Mouse (Mus musculus) left cerebral cortex, adult 2 months (tissue): ENCODE results near the gene Ifi27. TPM values are rescaled to one million over a fixed set of nuclear protein-coding genes. Genes with fewer than 3 reads are reported as not detected.
"Not testable (repeated sequence)": the region's sequence is repeated elsewhere in the genome, so short reads cannot be mapped to it uniquely, and the experiment has no call there.

ENCODE experiments used
- DNase-seq, 2 experiments: peaks; one replicate each; pipeline ENCODE4 v3.0.0; 2021 to 2022; ENCODE audit warnings: low spot score in 2 of 2, mixed read lengths in 1 of 2; ENCODE audit errors: extremely low spot score in 1 of 2
- H3K27ac ChIP-seq: fragments of 200-600 bp; 2 replicates; pipeline ENCODE4 v1.8.1; 2022
- H3K4me3 ChIP-seq: fragments of 200-600 bp; 2 replicates; pipeline ENCODE4 v1.8.1; 2022
- CTCF ChIP-seq: fragments of 200-600 bp; IDR thresholded peaks from 2 replicates; pipeline ENCODE4 v1.8.1; 2022; ENCODE audit warnings: antibody characterized with exemption, mild to moderate bottlenecking, moderate library complexity
- intact Hi-C: fragments of 180-260 bp; cut with DNase I; formaldehyde crosslinking; loops from one replicate; pipeline ENCODE4 v1.15.1; 2025
- total RNA-seq, 2 experiments: library from RNA; stranded (reverse); gene quantifications; 2 replicates each; pipeline ENCODE4 v1.2.3; 2021

Ifi27 gene
- total RNA-seq, 2 experiments from 2014 or later, result 53.9 to 70.1 TPM

GRCm38 (mm10) chr12:103457140-103457539 lies 23.1 kb downstream of the Ifi27 start, which contains the start of gene Ifi27l2b:
TSS of gene Ifi27l2b (minus strand) at chr12:103457223.
- TF ChIP-seq CTCF, result no peak
- intact Hi-C loops, result no loop called here

GRCm38 (mm10) chr12:103474481-103474880 lies 40.5 kb downstream of the Ifi27 start:
- DNase-seq, result no peak
- intact Hi-C loops, result no loop called here
- no peak overlapping the region for H3K27ac ChIP-seq
- H3K4me3 ChIP-seq, result no peak overlapping the region
- no peak for TF ChIP-seq CTCF

More at GRCm38 (mm10) chr12:103457140-103457539, 23.1 kb downstream of the Ifi27 start, which contains the start of gene Ifi27l2b:
- Histone ChIP-seq H3K27ac (no peak within 1 kb of the TSS), H3K4me3 (no peak within 1 kb of the TSS)
- no peak for DNase-seq

- no peak for DNase-seq
- Histone ChIP-seq H3K4me3 (no peak overlapping the region), H3K27ac (no peak overlapping the region)
- intact Hi-C loops, result no loop called here
- TF ChIP-seq CTCF, result no peak
These were observed 42.9 kb downstream of the Ifi27 start for GRCm38 (mm10) chr12:103476779-103477389.

- H3K27ac ChIP-seq, result no peak overlapping the region
- no peak for TF ChIP-seq CTCF
- DNase-seq, result no peak
- H3K4me3 ChIP-seq, result no peak overlapping the region
- intact Hi-C loops, result no loop called here
These were observed 43.5 kb downstream of the Ifi27 start for GRCm38 (mm10) chr12:103477461-103478015.

- TF ChIP-seq CTCF, result no peak
- intact Hi-C loops, result no loop called here
- DNase-seq, result no peak
- Histone ChIP-seq H3K4me3 (no peak overlapping the region), H3K27ac (no peak overlapping the region)
These were observed 47.7 kb downstream of the Ifi27 start for GRCm38 (mm10) chr12:103481671-103482070.

GRCm38 (mm10) chr12:103482781-103483180 lies 48.8 kb downstream of the Ifi27 start:
- no peak for DNase-seq
- intact Hi-C loops, result no loop called here
- no peak overlapping the region for H3K4me3 ChIP-seq
- TF ChIP-seq CTCF, result no peak
- H3K27ac ChIP-seq, result no peak overlapping the region

GRCm38 (mm10) chr12:103484200-103484972 lies 50.4 kb downstream of the Ifi27 start:
- H3K4me3 ChIP-seq, intact Hi-C loops, DNase-seq, H3K27ac ChIP-seq: not testable (repeated sequence)

- Histone ChIP-seq H3K4me3 (no peak overlapping the region), H3K27ac (no peak overlapping the region)
- TF ChIP-seq CTCF, result no peak
- DNase-seq, result no peak
- intact Hi-C loops, result no loop called here
These were observed 52.7 kb downstream of the Ifi27 start for GRCm38 (mm10) chr12:103486726-103487125.

- DNase-seq, result no peak
- H3K4me3 ChIP-seq, result no peak overlapping the region
- no peak for TF ChIP-seq CTCF
- H3K27ac ChIP-seq, result no peak overlapping the region
- intact Hi-C loops, result no loop called here
These were observed 53.3 kb downstream of the Ifi27 start for GRCm38 (mm10) chr12:103487276-103487675.

- no peak for DNase-seq
- no peak for TF ChIP-seq CTCF
- Histone ChIP-seq H3K27ac (no peak overlapping the region), H3K4me3 (no peak overlapping the region)
- intact Hi-C loops, result no loop called here
These were observed 53.7 kb downstream of the Ifi27 start for GRCm38 (mm10) chr12:103487750-103488149.

Other genes starting within 250 kb of the Ifi27 start
- 1 to 10 TPM; 4.2 to 6.1 TPM for gene Prima1, start 192.1 kb upstream of the Ifi27 start, total RNA-seq
- 1 to 10 TPM; 1.6 to 2.6 TPM for gene Fam181a, start 123.2 kb upstream of the Ifi27 start, total RNA-seq
- gene Asb2, start 78.2 kb upstream of the Ifi27 start, total RNA-seq, result 1 to 10 TPM; 3.3 to 3.7 TPM
- 10 to 100 TPM; 34.2 to 35.1 TPM for gene Otub2, start 45.5 kb upstream of the Ifi27 start, total RNA-seq
- gene 9330161L09Rik, start 26.4 kb upstream of the Ifi27 start, total RNA-seq, result 1 to 10 TPM; 2.6 to 3.7 TPM
- gene Ddx24, start 8.4 kb upstream of the Ifi27 start, total RNA-seq, result 100 to 1,000 TPM; 220 to 238 TPM
- gene Ifi27l2a, start 9.5 kb downstream of the Ifi27 start, total RNA-seq, result 1 to 10 TPM; 2.0 to 2.3 TPM
- gene Ifi27l2b, start 23.0 kb downstream of the Ifi27 start, total RNA-seq, result not detected
- gene Ppp4r4, start 98.1 kb downstream of the Ifi27 start, total RNA-seq, result 10 to 100 TPM; 24.8 to 25.8 TPM
- not detected for gene Serpina10, start 197.2 kb downstream of the Ifi27 start, total RNA-seq
- not detected for gene Serpina6, start 223.0 kb downstream of the Ifi27 start, total RNA-seq
- not detected for gene Serpina16, start 241.9 kb downstream of the Ifi27 start, total RNA-seq